Mouse (Mus musculus): ENCODE data around the gene Dll1. TPM values are rescaled to one million over a fixed set of nuclear protein-coding genes. Genes with fewer than 3 reads are reported as not detected.
A peak's percentile ranks its signal among the peaks of the same experiment; 100 is the strongest.

Dll1 gene
- total and polyA plus RNA-seq, 2 experiments, result 4.0 to 6.9 TPM

DNA sequence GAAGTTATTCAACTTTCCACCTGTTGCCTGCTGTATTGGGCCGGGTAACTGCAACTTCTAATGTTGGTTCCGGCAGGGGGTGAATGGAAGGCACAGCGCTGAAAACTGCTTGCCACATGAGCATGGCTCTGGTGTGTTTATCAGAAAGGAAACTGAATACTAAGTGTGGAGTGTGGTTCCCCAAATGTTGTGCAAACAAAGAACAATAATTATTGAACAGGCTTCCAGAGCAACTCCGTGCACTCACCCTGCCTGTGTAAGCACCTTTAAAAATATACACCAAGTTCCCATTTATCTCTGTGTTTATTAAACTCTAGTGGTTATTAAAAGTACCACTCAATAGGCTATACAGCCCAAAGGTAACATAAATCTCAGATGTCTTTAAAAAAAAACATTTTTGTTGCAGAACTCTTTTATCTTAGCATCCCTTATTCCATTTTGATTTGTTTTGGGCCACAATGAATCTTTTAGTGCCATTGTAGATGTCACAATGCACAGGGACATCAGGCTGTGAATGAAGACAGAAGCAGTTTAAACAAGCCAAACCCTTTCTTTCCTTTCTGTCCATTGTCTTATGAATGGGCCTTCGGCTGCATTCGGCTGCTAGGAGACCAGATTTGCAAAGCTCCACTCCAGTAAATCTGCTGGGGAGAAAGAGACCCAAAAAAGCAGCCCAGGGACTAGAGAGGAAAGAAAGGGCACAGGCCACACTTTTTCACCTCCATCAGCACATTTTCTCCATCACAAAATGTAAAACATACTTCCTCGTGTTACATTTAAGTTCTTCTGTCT, 5.4 kb upstream of the Dll1 start:
- Histone ChIP-seq H3K79me2 (ENCODE audit: control insufficient read depth, insufficient read depth, low read length) (no peaks in the 10 kb centered on the region), H3K36me3 (ENCODE audit: control insufficient read depth, insufficient read depth, low read length) (no peaks in the 10 kb centered on the region), H3K4me1 (ENCODE audit: control insufficient read depth, insufficient read depth, low read length) (peaks cover 9% of the 10 kb centered on the region), H3K27me3 (ENCODE audit: control insufficient read depth, insufficient read depth, low read length) (no peaks in the 10 kb centered on the region), H3K4me3 (ENCODE audit: insufficient read depth, low read depth, low read length) (no peak overlapping the region), H3K27ac (replicated peaks; ENCODE audit: insufficient read depth, low read depth, low read length) (no peak overlapping the region), H3K9ac (ENCODE audit: low read depth, low read length) (no peak overlapping the region)
- WGBS, result 52% methylated on average over 7 of the region's 7 CpGs
- DNase-seq (ENCODE audit: extremely low read depth, low read depth, low spot score), result peak; percentile 34
- TF ChIP-seq POLR2A (IDR thresholded peaks at IDR 0.05; ENCODE audit: extremely low read depth, insufficient read depth, low read length), result no peak
- TF ChIP-seq CTCF (IDR thresholded peaks at IDR 0.05; ENCODE audit: low read depth, low read length), result no peak

- H3K9ac ChIP-seq (ENCODE audit: low read depth, low read length), result peak overlapping the region; percentile 74
- no peak for TF ChIP-seq CTCF (IDR thresholded peaks at IDR 0.05; ENCODE audit: low read depth, low read length)
- no peak for TF ChIP-seq POLR2A (IDR thresholded peaks at IDR 0.05; ENCODE audit: extremely low read depth, insufficient read depth, low read length)
- 38% methylated on average over 22 of the region's 22 CpGs for WGBS
- DNase-seq (ENCODE audit: extremely low read depth, low read depth, low spot score), result peak; percentile 26
- peak overlapping the region; percentile 62 for H3K4me3 ChIP-seq (ENCODE audit: insufficient read depth, low read depth, low read length)
- peak overlapping the region; percentile 67 for H3K27ac ChIP-seq (replicated peaks; ENCODE audit: insufficient read depth, low read depth, low read length)
- no peaks in the 10 kb centered on the region for H3K36me3 ChIP-seq (ENCODE audit: control insufficient read depth, insufficient read depth, low read length)
- H3K79me2 ChIP-seq (ENCODE audit: control insufficient read depth, insufficient read depth, low read length), result no peaks in the 10 kb centered on the region
- no peaks in the 10 kb centered on the region for H3K27me3 ChIP-seq (ENCODE audit: control insufficient read depth, insufficient read depth, low read length)
- H3K4me1 ChIP-seq (ENCODE audit: control insufficient read depth, insufficient read depth, low read length), result peaks cover 12% of the 10 kb centered on the region
These were observed 4.6 kb upstream of the Dll1 start for GRCm38 (mm10) chr17:15381092-15381860.

- peak; percentile 77 for DNase-seq (ENCODE audit: extremely low read depth, low read depth, low spot score)
- H3K79me2 ChIP-seq (ENCODE audit: control insufficient read depth, insufficient read depth, low read length), result no peaks in the 10 kb centered on the region
- H3K27me3 ChIP-seq (ENCODE audit: control insufficient read depth, insufficient read depth, low read length), result no peaks in the 10 kb centered on the region
- peak overlapping the region; percentile 62 for H3K4me3 ChIP-seq (ENCODE audit: insufficient read depth, low read depth, low read length)
- peaks cover 12% of the 10 kb centered on the region for H3K4me1 ChIP-seq (ENCODE audit: control insufficient read depth, insufficient read depth, low read length)
- TF ChIP-seq POLR2A (IDR thresholded peaks at IDR 0.05; ENCODE audit: extremely low read depth, insufficient read depth, low read length) (0 out of 2 replicates have a peak, but pooled peaks have one; percentile 22), CTCF (IDR thresholded peaks at IDR 0.05; ENCODE audit: low read depth, low read length) (no peak)
- 1% methylated on average over 27 of the region's 27 CpGs for WGBS
- no peaks in the 10 kb centered on the region for H3K36me3 ChIP-seq (ENCODE audit: control insufficient read depth, insufficient read depth, low read length)
- H3K27ac ChIP-seq (replicated peaks; ENCODE audit: insufficient read depth, low read depth, low read length), result peak overlapping the region; percentile 67
- H3K9ac ChIP-seq (ENCODE audit: low read depth, low read length), result peak overlapping the region; percentile 74
These were observed 4.0 kb upstream of the Dll1 start for GRCm38 (mm10) chr17:15380641-15381051.

DNA sequence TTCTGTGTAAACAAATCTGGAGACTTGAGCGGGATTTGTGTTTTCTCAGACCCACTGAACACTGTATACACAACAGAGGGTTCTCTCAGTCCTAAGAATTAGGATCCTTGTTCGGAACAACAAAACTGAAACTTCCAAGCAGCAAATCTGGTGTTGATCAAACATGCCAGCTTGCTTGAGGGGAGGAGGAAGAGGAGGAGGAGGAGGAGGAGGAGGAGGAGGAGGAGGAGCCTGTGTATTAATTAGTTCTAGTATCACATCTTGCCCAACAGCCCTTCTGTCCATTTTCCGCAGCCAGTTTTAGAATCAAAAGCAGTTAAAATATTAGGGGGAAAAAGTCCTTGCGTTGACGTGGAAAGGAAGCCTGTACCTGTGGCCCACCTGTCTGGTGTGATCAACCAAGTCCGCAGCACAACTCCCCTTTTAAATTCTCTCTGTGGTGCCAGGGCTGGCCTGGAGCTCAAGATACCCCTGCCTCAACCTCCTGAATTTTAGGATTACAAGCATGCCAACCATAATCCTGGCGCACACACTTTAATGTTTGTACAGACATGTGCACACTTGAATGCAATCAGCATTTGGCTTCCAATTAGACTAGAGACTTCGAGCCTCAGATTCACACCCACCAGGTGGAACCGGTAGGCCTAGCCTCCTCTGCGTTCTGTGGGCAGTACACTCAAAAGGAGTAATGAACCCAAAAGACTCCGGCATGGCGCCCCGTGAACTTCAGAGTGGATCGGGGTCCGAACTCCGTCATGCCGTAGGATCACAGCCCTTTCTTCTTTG, 3.3 kb upstream of the Dll1 start:
- no peaks in the 10 kb centered on the region for H3K36me3 ChIP-seq (ENCODE audit: control insufficient read depth, insufficient read depth, low read length)
- WGBS, result 29% methylated on average over 17 of the region's 17 CpGs
- peak overlapping the region; percentile 62; the same call in 1 of the 2 replicates for H3K4me3 ChIP-seq (ENCODE audit: insufficient read depth, low read depth, low read length)
- peak; percentile 50 for DNase-seq (ENCODE audit: extremely low read depth, low read depth, low spot score)
- no peaks in the 10 kb centered on the region for H3K79me2 ChIP-seq (ENCODE audit: control insufficient read depth, insufficient read depth, low read length)
- H3K27ac ChIP-seq (replicated peaks; ENCODE audit: insufficient read depth, low read depth, low read length), result peak overlapping the region; percentile 52
- H3K4me1 ChIP-seq (ENCODE audit: control insufficient read depth, insufficient read depth, low read length), result peaks cover 12% of the 10 kb centered on the region
- no peak for TF ChIP-seq POLR2A (IDR thresholded peaks at IDR 0.05; ENCODE audit: extremely low read depth, insufficient read depth, low read length)
- no peak for TF ChIP-seq CTCF (IDR thresholded peaks at IDR 0.05; ENCODE audit: low read depth, low read length)
- H3K27me3 ChIP-seq (ENCODE audit: control insufficient read depth, insufficient read depth, low read length), result no peaks in the 10 kb centered on the region
- H3K9ac ChIP-seq (ENCODE audit: low read depth, low read length), result peak overlapping the region; percentile 74

- H3K9ac ChIP-seq (ENCODE audit: low read depth, low read length), result no peak overlapping the region
- DNase-seq (ENCODE audit: extremely low read depth, low read depth, low spot score), result no peak
- H3K36me3 ChIP-seq (ENCODE audit: control insufficient read depth, insufficient read depth, low read length), result no peaks in the 10 kb centered on the region
- H3K79me2 ChIP-seq (ENCODE audit: control insufficient read depth, insufficient read depth, low read length), result no peaks in the 10 kb centered on the region
- no peaks in the 10 kb centered on the region for H3K27me3 ChIP-seq (ENCODE audit: control insufficient read depth, insufficient read depth, low read length)
- WGBS, result 67% methylated on average over 15 of the region's 15 CpGs
- peaks cover 21% of the 10 kb centered on the region for H3K4me1 ChIP-seq (ENCODE audit: control insufficient read depth, insufficient read depth, low read length)
- H3K27ac ChIP-seq (replicated peaks; ENCODE audit: insufficient read depth, low read depth, low read length), result no peak overlapping the region
- no peak for TF ChIP-seq CTCF (IDR thresholded peaks at IDR 0.05; ENCODE audit: low read depth, low read length)
- TF ChIP-seq POLR2A (IDR thresholded peaks at IDR 0.05; ENCODE audit: extremely low read depth, insufficient read depth, low read length), result no peak
- no peak overlapping the region for H3K4me3 ChIP-seq (ENCODE audit: insufficient read depth, low read depth, low read length)
These were observed 1.9 kb upstream of the Dll1 start for GRCm38 (mm10) chr17:15378413-15379109.
